Mouse (Mus musculus) MEL (cell line): ENCODE data around the gene Tars. TPM values are rescaled to one million over a fixed set of nuclear protein-coding genes. Genes with fewer than 3 reads are reported as not detected.

Experiments
- DNase-seq: peaks from one replicate; pipeline ENCODE4 v3.0.0; 2011; ENCODE audit warnings: low read depth, low spot score
- H3K27ac ChIP-seq: 2 replicates; pipeline ENCODE4 v1.5.1; 2012; ENCODE audit warnings: low read depth, mild to moderate bottlenecking, control low read depth, low read length, moderate library complexity; ENCODE audit not compliant: control insufficient read depth
- H3K27me3 ChIP-seq, 2 experiments: fragments of 150-350 bp in 1 of 2; sonication (generic) in 1 of 2; 2 replicates each; pipeline ENCODE4 v1.6.1; 2012; ENCODE audit warnings: low read length in 2 of 2, mild to moderate bottlenecking in 2 of 2, improper control_type of control experiment in 1 of 2, moderate library complexity in 1 of 2; ENCODE audit not compliant: insufficient read depth in 2 of 2, control insufficient read depth in 1 of 2
- H3K36me3 ChIP-seq, 2 experiments: 2 replicates each; pipeline ENCODE4 v1.6.1; 2012 to 2014; ENCODE audit warnings: low read length in 2 of 2, improper control_type of control experiment in 1 of 2, inconsistent platforms in 1 of 2, mild to moderate bottlenecking in 1 of 2; ENCODE audit not compliant: insufficient read depth in 2 of 2, control insufficient read depth in 1 of 2
- H3K4me1 ChIP-seq, 2 experiments: fragments of 150-350 bp in 1 of 2; sonication (generic) in 1 of 2; 2 replicates each; pipeline ENCODE4 v1.6.1; 2012; ENCODE audit warnings: low read length in 2 of 2, improper control_type of control experiment in 1 of 2, mild to moderate bottlenecking in 1 of 2; ENCODE audit not compliant: insufficient read depth in 2 of 2, control insufficient read depth in 1 of 2
- H3K4me3 ChIP-seq, 2 experiments: fragments of 150-350 bp in 1 of 2; sonication (generic) in 1 of 2; 2 replicates each; pipeline ENCODE4 v1.5.1; 2012; ENCODE audit warnings: low read depth in 2 of 2, low read length in 2 of 2, mild to moderate bottlenecking in 2 of 2, moderate library complexity in 2 of 2, control low read depth in 1 of 2, improper control_type of control experiment in 1 of 2; ENCODE audit not compliant: control insufficient read depth in 1 of 2, insufficient read depth in 1 of 2
- H3K79me2 ChIP-seq: 2 replicates; pipeline ENCODE4 v1.6.1; 2012; ENCODE audit warnings: mild to moderate bottlenecking, low read length, moderate library complexity; ENCODE audit not compliant: control insufficient read depth, poor library complexity, insufficient read depth
- H3K9ac ChIP-seq: 2 replicates; pipeline ENCODE4 v1.6.1; 2012; ENCODE audit warnings: low read depth, mild to moderate bottlenecking, control low read depth, low read length, moderate library complexity; ENCODE audit not compliant: control insufficient read depth, poor library complexity, severe bottlenecking
- H3K9me3 ChIP-seq: fragments of 150-350 bp; sonication (generic); replicated peaks from 2 replicates; pipeline ENCODE4 v1.6.1; 2012; ENCODE audit warnings: mild to moderate bottlenecking, low read length, improper control_type of control experiment, moderate library complexity; ENCODE audit not compliant: insufficient read depth
- CHD1 ChIP-seq: IDR thresholded peaks from 2 replicates; pipeline ENCODE4 v1.6.1; 2012; ENCODE audit warnings: low read depth, mild to moderate bottlenecking, inconsistent platforms, low read length, improper control_type of control experiment
- CHD2 ChIP-seq: IDR thresholded peaks from 2 replicates; pipeline ENCODE4 v1.6.1; 2011; ENCODE audit warnings: low read length, improper control_type of control experiment
- CTCF ChIP-seq, 3 experiments: IDR thresholded peaks in 2 of 3; conservative IDR thresholded peaks in 1 of 3; 2 replicates each; pipeline ENCODE4 v1.5.1; 2011 to 2012; ENCODE audit warnings: low read length in 3 of 3, low read depth in 2 of 3, mild to moderate bottlenecking in 2 of 3, improper control_type of control experiment in 1 of 3, inconsistent platforms in 1 of 3, mixed read lengths in 1 of 3, moderate library complexity in 1 of 3; ENCODE audit not compliant: control insufficient read depth in 1 of 3, insufficient read depth in 1 of 3, poor library complexity in 1 of 3, severe bottlenecking in 1 of 3
- E2F4 ChIP-seq: IDR thresholded peaks from 2 replicates; pipeline ENCODE4 v1.6.1; 2011; ENCODE audit warnings: low read depth, low read length, improper control_type of control experiment, borderline replicate concordance
- EP300 ChIP-seq, 2 experiments: IDR thresholded peaks; 2 replicates each; pipeline ENCODE4 v1.6.1; 2011; ENCODE audit warnings: improper control_type of control experiment in 2 of 2, low read length in 2 of 2, low read depth in 1 of 2, mild to moderate bottlenecking in 1 of 2
- ETS1 ChIP-seq: IDR thresholded peaks from 2 replicates; pipeline ENCODE4 v1.6.1; 2012; ENCODE audit warnings: low read depth, mild to moderate bottlenecking, inconsistent platforms, low read length, improper control_type of control experiment, moderate library complexity
- GABPA ChIP-seq: IDR thresholded peaks from 2 replicates; pipeline ENCODE4 v1.6.1; 2012; ENCODE audit warnings: low read depth, mild to moderate bottlenecking, inconsistent platforms, low read length, improper control_type of control experiment, moderate library complexity
- GATA1 ChIP-seq: IDR thresholded peaks from 2 replicates; pipeline ENCODE4 v1.6.1; 2011; ENCODE audit warnings: low read depth, low read length, improper control_type of control experiment
- HCFC1 ChIP-seq: IDR thresholded peaks from 2 replicates; pipeline ENCODE4 v1.6.1; 2012; ENCODE audit warnings: low read depth, mild to moderate bottlenecking, inconsistent platforms, low read length, improper control_type of control experiment, moderate library complexity
- MEF2A ChIP-seq: IDR thresholded peaks from 2 replicates; pipeline ENCODE4 v1.6.1; 2014; ENCODE audit warnings: low read depth, mild to moderate bottlenecking, inconsistent platforms, low read length, improper control_type of control experiment; ENCODE audit not compliant: poor library complexity, insufficient replicate concordance, severe bottlenecking; ENCODE audit errors: extremely low read depth
- MXI1 ChIP-seq: IDR thresholded peaks from 2 replicates; pipeline ENCODE4 v1.6.1; 2011; ENCODE audit warnings: mild to moderate bottlenecking, low read depth, low read length, improper control_type of control experiment
- NRF1 ChIP-seq: IDR thresholded peaks from 2 replicates; pipeline ENCODE4 v1.6.1; 2014; ENCODE audit warnings: low read depth, mild to moderate bottlenecking, inconsistent platforms, low read length, improper control_type of control experiment, moderate library complexity; ENCODE audit not compliant: poor library complexity, insufficient read depth, severe bottlenecking
- POLR2A ChIP-seq, 2 experiments: IDR thresholded peaks; 2 replicates each; pipeline ENCODE4 v1.6.1; 2011 to 2012; ENCODE audit warnings: low read length in 2 of 2, mild to moderate bottlenecking in 2 of 2, control low read depth in 1 of 2, improper control_type of control experiment in 1 of 2, low read depth in 1 of 2, moderate library complexity in 1 of 2; ENCODE audit not compliant: control insufficient read depth in 1 of 2, insufficient read depth in 1 of 2, poor library complexity in 1 of 2
- POLR2AphosphoS2 ChIP-seq: IDR thresholded peaks from 2 replicates; pipeline ENCODE4 v1.6.1; 2011; ENCODE audit warnings: low read length, improper control_type of control experiment
- POLR2AphosphoS5 ChIP-seq: IDR thresholded peaks from 2 replicates; pipeline ENCODE4 v1.6.1; 2012; ENCODE audit warnings: low read depth, borderline replicate concordance, mild to moderate bottlenecking, inconsistent platforms, low read length, moderate library complexity, mixed read lengths
- SIN3A ChIP-seq: IDR thresholded peaks from 2 replicates; pipeline ENCODE4 v1.6.1; 2012; ENCODE audit warnings: low read length, improper control_type of control experiment, inconsistent platforms
- SMC3 ChIP-seq: IDR thresholded peaks from 2 replicates; pipeline ENCODE4 v1.6.1; 2011; ENCODE audit warnings: low read depth, low read length, improper control_type of control experiment
- TBP ChIP-seq: IDR thresholded peaks from 2 replicates; pipeline ENCODE4 v1.8.0; 2011; ENCODE audit warnings: low read depth, low read length, improper control_type of control experiment
- ZC3H11A ChIP-seq: IDR thresholded peaks from 2 replicates; pipeline ENCODE4 v1.6.1; 2012; ENCODE audit warnings: low read depth, mild to moderate bottlenecking, inconsistent platforms, low read length, improper control_type of control experiment
- polyA plus RNA-seq, 2 experiments: library from polyadenylated mRNA; stranded (reverse) in 1 of 2; unstranded in 1 of 2; fragments of >175 nt in 1 of 2; fragments of >200 nt in 1 of 2; gene quantifications; 2 replicates each; pipeline versions ENCODE4 v1.2.1 to v1.2.4; 2012; ENCODE audit warnings: low replicate concordance in 2 of 2, low read depth in 1 of 2; ENCODE audit not compliant: insufficient read length in 2 of 2, insufficient read depth in 1 of 2, missing spikeins in 1 of 2
- total RNA-seq: library from RNA; depleted of rRNA; stranded (reverse); fragments of 300-350 nt; gene quantifications from 2 replicates; pipeline ENCODE4 v1.2.3, GENCODE M21; 2012

The Tars gene
- total and polyA plus RNA-seq, 3 experiments: 89.0 to 1,064 (median 174) TPM

DNA sequence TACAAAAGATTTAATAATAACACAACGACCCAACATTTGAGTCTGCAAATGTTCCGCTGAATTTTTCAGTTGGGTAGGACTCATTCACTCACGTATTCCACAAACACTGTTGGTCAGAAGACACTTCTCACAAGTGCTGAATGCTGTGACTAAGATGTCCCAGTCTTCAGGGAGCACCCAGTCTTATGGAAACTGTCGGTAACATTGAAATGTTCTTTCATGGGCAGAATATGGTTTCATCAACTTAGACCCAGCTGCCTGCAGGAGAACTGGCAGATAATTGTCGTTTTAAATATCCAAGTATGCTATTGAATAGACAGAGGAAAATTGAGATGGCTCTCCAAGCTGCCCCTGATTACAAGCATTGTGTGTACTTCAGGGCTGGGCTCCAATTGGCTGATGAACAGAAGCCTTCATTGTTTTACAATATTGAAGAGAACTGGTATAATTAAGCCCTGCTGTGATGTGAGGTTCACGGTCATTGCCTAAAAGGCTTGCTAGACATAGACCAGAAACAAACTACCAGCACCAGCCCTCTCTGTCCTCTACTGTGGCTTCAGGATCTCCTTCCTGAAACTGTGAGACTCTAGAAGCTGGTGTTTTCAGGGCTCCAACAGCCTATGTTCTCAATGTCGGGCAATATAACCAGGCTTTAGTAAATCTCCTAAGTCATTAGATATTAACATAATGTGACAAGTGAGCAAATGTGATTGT lies 59.8 kb downstream of the Tars start:
- H3K79me2 ChIP-seq: no peaks in the 10 kb centered on the region
- H3K27ac ChIP-seq: no peak overlapping the region
- H3K36me3 ChIP-seq: no peaks in the 10 kb centered on the region
- no peak overlapping the region for H3K9ac ChIP-seq
- no peaks in the 10 kb centered on the region for H3K4me1 ChIP-seq
- DNase-seq: no peak
- no peaks in the 10 kb centered on the region for H3K9me3 ChIP-seq
- H3K27me3 ChIP-seq: no peaks in the 10 kb centered on the region; a peak in 2 of 4 replicates
- no peak overlapping the region for H3K4me3 ChIP-seq
- TF ChIP-seq EP300 (IDR thresholded peaks at IDR 0.05; ENCODE audit: low read depth in 1 of 2, low read length in 2 of 2) (no peak), POLR2AphosphoS2 (no peak), POLR2A (IDR thresholded peaks at IDR 0.05; ENCODE audit: control insufficient read depth in 1 of 2, insufficient read depth in 1 of 2, low read depth in 1 of 2, low read length in 2 of 2, poor library complexity in 1 of 2) (no peak), E2F4 (no peak), NRF1 (no peak), SIN3A (no peak), GABPA (no peak), ZC3H11A (no peak), MEF2A (no peak), HCFC1 (no peak), GATA1 (no peak), CHD2 (no peak), CHD1 (no peak), TBP (no peak), POLR2AphosphoS5 (no peak), SMC3 (no peak), MXI1 (no peak), ETS1 (no peak), CTCF (IDR thresholded peaks at IDR 0.05 in 2 of 3, conservative IDR thresholded peaks at IDR 0.05 in 1 of 3; ENCODE audit: control insufficient read depth in 1 of 3, insufficient read depth in 1 of 3, low read depth in 2 of 3, low read length in 3 of 3, poor library complexity in 1 of 3, severe bottlenecking in 1 of 3) (no peak)
